Mouse (Mus musculus) testis, postnatal 14 days (tissue): ENCODE results near the gene Ppp2r5d.
A peak's percentile ranks its signal among the peaks of the same experiment; 100 is the strongest.

Source experiments
- DNase-seq: peaks from one replicate; pipeline ENCODE4 v3.0.0; 2021; ENCODE audit warnings: low spot score

Gene Ppp2r5d

GRCm38 (mm10) chr17:46680760-46681373 is 24.0 kb downstream of the Ppp2r5d start, which contains the start of gene Klhdc3:
Gene Klhdc3, minus strand, starts transcription at chr17:46680914.
- DNase-seq, result peak; percentile 98

- DNase-seq, result peak; percentile 72
Observed at GRCm38 (mm10) chr17:46679843-46680759, 24.8 kb downstream of the Ppp2r5d start.

- DNase-seq, result no peak
Observed at GRCm38 (mm10) chr17:46678911-46679310, 26.0 kb downstream of the Ppp2r5d start.

GRCm38 (mm10) chr17:46678416-46678815 is 26.5 kb downstream of the Ppp2r5d start, which contains the start of gene Mea1:
Gene Mea1, plus strand, starts transcription at chr17:46678793.
- no peak for DNase-seq

GRCm38 (mm10) chr17:46674530-46675283 is 30.2 kb downstream of the Ppp2r5d start:
- peak; percentile 55 for DNase-seq

- DNase-seq, result peak; percentile 91
Observed at GRCm38 (mm10) chr17:46673850-46674529, 30.9 kb downstream of the Ppp2r5d start, which contains the start of gene Rrp36. Gene Rrp36, minus strand, starts transcription at chr17:46674352.

GRCm38 (mm10) chr17:46669911-46670310 is 35.0 kb downstream of the Ppp2r5d start:
- no peak for DNase-seq

- no peak for DNase-seq
Observed at GRCm38 (mm10) chr17:46667712-46668111, 37.2 kb downstream of the Ppp2r5d start.

GRCm38 (mm10) chr17:46662730-46663129 is 42.2 kb downstream of the Ppp2r5d start:
- DNase-seq, result no peak

DNA sequence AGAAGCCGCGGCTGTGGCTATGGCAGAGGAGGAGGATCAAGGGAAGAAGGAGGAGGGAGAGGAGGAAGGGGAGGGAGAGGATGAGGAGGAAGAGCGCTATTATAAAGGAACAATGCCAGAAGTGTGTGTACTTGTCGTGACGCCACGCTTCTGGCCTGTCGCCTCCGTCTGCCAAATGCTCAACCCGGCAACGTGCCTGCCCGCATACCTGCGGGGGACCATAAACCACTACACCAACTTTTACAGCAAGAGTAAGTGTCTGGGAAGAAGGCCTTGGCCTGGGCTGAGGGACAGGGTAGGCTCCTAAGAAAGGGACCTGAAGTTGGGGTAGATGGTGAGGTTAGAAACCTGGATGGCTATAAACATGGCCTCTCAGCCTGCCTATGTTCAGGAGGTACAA is 42.9 kb downstream of the Ppp2r5d start:
- no peak for DNase-seq

GRCm38 (mm10) chr17:46661351-46661750 is 43.6 kb downstream of the Ppp2r5d start:
- DNase-seq, result no peak

GRCm38 (mm10) chr17:46656054-46656453 is 48.9 kb downstream of the Ppp2r5d start:
- no peak for DNase-seq

- no peak for DNase-seq
Observed at GRCm38 (mm10) chr17:46651755-46652547, 53.0 kb downstream of the Ppp2r5d start.

- DNase-seq, result no peak
Observed at GRCm38 (mm10) chr17:46651292-46651691, 53.6 kb downstream of the Ppp2r5d start.

DNA sequence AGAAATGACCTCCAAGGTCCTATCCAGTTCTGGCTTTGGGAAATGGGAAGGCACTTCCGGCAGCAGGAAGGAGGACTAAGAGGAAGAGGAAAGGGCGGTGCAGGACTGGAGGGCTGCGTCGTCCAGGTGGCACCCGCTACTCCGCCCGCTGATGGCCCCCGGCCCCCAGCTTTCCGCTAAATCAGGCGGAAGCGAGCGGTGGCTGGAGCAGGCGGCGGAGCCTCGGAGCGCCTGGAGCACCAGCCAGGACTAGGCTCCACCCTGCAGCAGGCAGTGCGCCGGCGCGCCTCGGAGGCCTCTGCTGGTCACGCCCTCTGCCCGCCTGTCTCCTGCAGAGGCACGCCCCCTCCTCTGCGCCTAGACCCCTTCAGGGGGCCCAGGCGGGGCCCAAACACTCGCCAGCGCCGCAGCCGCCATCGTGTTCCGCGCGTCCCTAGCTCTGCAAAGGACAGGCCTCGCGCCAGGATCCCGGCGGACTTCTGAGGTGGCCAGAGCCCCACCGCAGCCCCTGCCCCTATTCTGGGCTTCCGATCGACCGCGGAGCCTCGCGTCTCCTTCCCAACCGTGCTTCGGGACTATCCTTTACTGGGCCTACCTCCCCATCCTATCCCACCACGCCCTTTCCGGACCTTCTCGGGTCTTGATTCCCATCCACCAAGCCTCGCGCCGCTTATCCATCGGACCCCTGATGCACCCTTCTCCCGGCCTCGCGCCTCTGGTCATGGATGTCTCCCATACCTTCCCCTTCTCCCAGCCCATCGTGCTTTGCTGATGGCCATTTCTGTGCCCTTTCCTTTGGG is 54.5 kb downstream of the Ppp2r5d start, which contains the start of gene Cul7:
TSS of gene Cul7 (plus strand) at position 106 of the 800 bp plus-strand sequence.
- DNase-seq, result peak; percentile 93

DNA sequence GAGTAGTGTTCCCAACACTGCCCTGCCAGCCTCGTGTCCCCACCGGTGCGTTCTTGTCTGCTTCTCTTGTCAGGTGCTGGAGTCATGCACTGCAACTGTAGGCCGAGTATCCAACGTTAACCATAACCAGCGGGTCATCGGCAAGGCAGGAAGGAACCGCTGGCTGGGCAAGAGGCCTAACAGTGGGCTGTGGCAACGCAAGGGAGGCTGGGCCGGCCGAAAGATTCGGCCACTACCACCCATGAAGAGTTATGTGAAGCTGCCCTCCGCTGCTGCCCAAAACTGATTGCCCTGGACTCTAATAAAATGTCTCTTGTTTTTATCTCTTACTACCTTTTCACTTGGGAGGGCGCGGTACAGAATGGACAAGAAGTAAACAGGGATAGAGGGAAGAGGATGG is 55.1 kb downstream of the Ppp2r5d start:
- DNase-seq, result no peak

GRCm38 (mm10) chr17:46648436-46648835 is 56.5 kb downstream of the Ppp2r5d start:
- DNase-seq, result no peak

DNA sequence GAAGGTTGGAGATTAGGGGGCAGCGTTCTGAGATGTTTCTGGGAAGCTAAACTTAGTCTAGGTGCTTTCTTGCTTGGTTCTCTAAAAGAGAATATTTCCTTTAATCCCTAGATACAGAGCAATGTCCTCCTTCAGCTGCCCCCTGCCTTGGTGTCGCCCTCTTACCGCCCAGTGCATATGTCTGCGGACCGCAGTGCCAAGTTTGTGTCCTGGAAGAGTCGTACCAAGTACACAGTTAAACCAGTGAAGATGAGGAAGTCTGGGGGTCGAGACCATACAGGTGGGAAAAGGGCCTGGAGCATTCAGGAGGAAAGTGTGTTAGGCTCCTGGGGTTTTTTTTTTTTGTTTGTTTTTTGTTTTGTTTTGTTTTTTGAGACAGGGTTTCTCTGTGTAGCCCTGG is 57.6 kb downstream of the Ppp2r5d start:
- DNase-seq, result no peak

GRCm38 (mm10) chr17:46646322-46646662 is 58.6 kb downstream of the Ppp2r5d start:
- DNase-seq, result no peak
